Mouse (Mus musculus) erythroblast, embryonic 14.5 days (primary cell): ENCODE data around the gene Htr2a.

Source experiments
- GATA1 ChIP-seq: IDR thresholded peaks from 2 replicates; pipeline ENCODE4 v1.6.1; 2012; ENCODE audit warnings: low read length, inconsistent platforms, mixed read lengths
- TAL1 ChIP-seq: IDR thresholded peaks from 3 replicates; pipeline ENCODE4 v1.6.1; 2012; ENCODE audit warnings: low read length, inconsistent platforms, mixed read lengths

DNA sequence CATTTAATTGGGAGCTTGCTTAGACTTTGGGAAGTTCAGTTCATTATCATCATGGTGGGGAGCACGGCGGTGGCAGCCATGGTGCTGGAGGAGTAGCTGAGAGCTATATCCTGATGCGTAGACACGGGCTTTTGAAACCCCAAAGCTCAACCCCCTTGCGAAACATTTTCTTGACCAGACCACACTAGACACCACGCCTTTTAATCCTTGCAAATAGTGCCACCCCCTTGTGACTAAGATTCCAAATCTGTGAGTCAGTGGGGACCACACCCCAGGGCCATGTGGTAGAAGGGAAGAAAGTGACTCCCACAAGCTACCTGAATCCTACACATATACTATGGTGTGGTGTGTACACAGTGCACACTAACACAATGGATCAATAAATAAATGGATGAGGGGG, 96.2 kb downstream of the Htr2a start:
- TF ChIP-seq TAL1 (no peak), GATA1 (no peak)
